Mouse (Mus musculus) olfactory bulb, adult 2 months (tissue): ENCODE results near the gene Heg1. TPM values are rescaled to one million over a fixed set of nuclear protein-coding genes. Genes with fewer than 3 reads are reported as not detected.

Experiments used
- H3K27ac ChIP-seq: fragments of 200-500 bp; 2 replicates; pipeline ENCODE4 v1.5.1; 2012; ENCODE audit warnings: low read depth, low read length; ENCODE audit not compliant: insufficient read depth
- H3K4me1 ChIP-seq: fragments of 200-500 bp; 2 replicates; pipeline ENCODE4 v1.6.1; 2012; ENCODE audit warnings: low read length; ENCODE audit not compliant: control insufficient read depth, insufficient read depth
- H3K4me3 ChIP-seq: fragments of 200-500 bp; 2 replicates; pipeline ENCODE4 v1.5.1; 2012; ENCODE audit warnings: mild to moderate bottlenecking, low read depth, low read length, moderate library complexity; ENCODE audit not compliant: insufficient read depth
- CTCF ChIP-seq: fragments of 200-500 bp; IDR thresholded peaks from 2 replicates; pipeline ENCODE4 v1.5.1; 2012; ENCODE audit warnings: low read depth, mild to moderate bottlenecking, low read length, moderate library complexity; ENCODE audit not compliant: insufficient read depth
- POLR2A ChIP-seq: fragments of 200-500 bp; IDR thresholded peaks from 2 replicates; pipeline ENCODE4 v1.6.1; 2012; ENCODE audit warnings: mild to moderate bottlenecking, low read depth, low read length, moderate library complexity; ENCODE audit not compliant: insufficient read depth
- WGBS: fragments of 180-500 bp; shearing (Covaris S2); methylation state at CpG from one replicate; pipeline ENCODE4 v1.1.7; 2018; 5-methylcytosine and 5-hydroxymethylcytosine counted together
- polyA plus RNA-seq: library from polyadenylated mRNA; stranded (reverse); fragments of >200 nt; gene quantifications from 2 replicates; pipeline ENCODE4 v1.2.4, GENCODE M21; 2012; ENCODE audit warnings: low replicate concordance; ENCODE audit not compliant: missing spikeins, insufficient read depth, insufficient read length

Gene Heg1
- polyA plus RNA-seq, 1 experiment = not detected

- TF ChIP-seq POLR2A = no peak
- TF ChIP-seq CTCF = no peak
- Histone ChIP-seq H3K4me1 (peaks cover 16% of the 10 kb centered on the region), H3K27ac (no peak overlapping the region), H3K4me3 (no peak overlapping the region)
- 94% methylated on average over 12 of the region's 12 CpGs for WGBS
Observed at GRCm38 (mm10) chr16:33708585-33709397, 24.6 kb downstream of the Heg1 start.

GRCm38 (mm10) chr16:33714271-33714670, 30.1 kb downstream of the Heg1 start:
- peaks cover 12% of the 10 kb centered on the region for H3K4me1 ChIP-seq
- TF ChIP-seq POLR2A (no peak), CTCF (no peak)
- H3K27ac ChIP-seq = no peak overlapping the region
- WGBS = 17% methylated on average over 13 of the region's 13 CpGs
- H3K4me3 ChIP-seq = no peak overlapping the region

GRCm38 (mm10) chr16:33723241-33723640, 39.1 kb downstream of the Heg1 start:
- Histone ChIP-seq H3K27ac (no peak overlapping the region), H3K4me3 (no peak overlapping the region), H3K4me1 (no peaks in the 10 kb centered on the region)
- TF ChIP-seq POLR2A = no peak
- TF ChIP-seq CTCF = no peak
- 100% methylated on average over 2 of the region's 2 CpGs for WGBS

- no peak for TF ChIP-seq CTCF
- no peak for TF ChIP-seq POLR2A
- Histone ChIP-seq H3K4me3 (no peak overlapping the region), H3K4me1 (no peaks in the 10 kb centered on the region), H3K27ac (no peak overlapping the region)
- 98% methylated on average over 3 of the region's 3 CpGs for WGBS
Observed at GRCm38 (mm10) chr16:33723983-33724382, 39.8 kb downstream of the Heg1 start.

- peaks cover under 1% of the 10 kb centered on the region; the same call in 1 of the 2 replicates for H3K4me1 ChIP-seq
- WGBS = 97% methylated on average over 17 of the region's 17 CpGs
- H3K4me3 ChIP-seq = no peak overlapping the region
- TF ChIP-seq POLR2A (no peak), CTCF (no peak)
- no peak overlapping the region for H3K27ac ChIP-seq
Observed at GRCm38 (mm10) chr16:33726261-33726660, 42.1 kb downstream of the Heg1 start.

GRCm38 (mm10) chr16:33726892-33727291, 42.7 kb downstream of the Heg1 start:
- peaks cover 2% of the 10 kb centered on the region; the same call in 1 of the 2 replicates for H3K4me1 ChIP-seq
- no peak for TF ChIP-seq CTCF
- TF ChIP-seq POLR2A = no peak
- no peak overlapping the region for H3K27ac ChIP-seq
- no peak overlapping the region for H3K4me3 ChIP-seq
- 97% methylated on average over 7 of the region's 7 CpGs for WGBS

- WGBS = 74% methylated on average over 13 of the region's 13 CpGs
Observed at GRCm38 (mm10) chr16:33728427-33728826, 44.3 kb downstream of the Heg1 start.

GRCm38 (mm10) chr16:33731291-33731690, 47.1 kb downstream of the Heg1 start:
- TF ChIP-seq POLR2A (no peak), CTCF (no peak)
- no peak overlapping the region for H3K4me3 ChIP-seq
- peaks cover 12% of the 10 kb centered on the region for H3K4me1 ChIP-seq
- 78% methylated on average over 12 of the region's 12 CpGs for WGBS
- no peak overlapping the region for H3K27ac ChIP-seq

More at GRCm38 (mm10) chr16:33728427-33728826, 44.3 kb downstream of the Heg1 start:
- H3K4me1 ChIP-seq = peaks cover 5% of the 10 kb centered on the region
- TF ChIP-seq POLR2A (no peak), CTCF (no peak)
- H3K4me3 ChIP-seq = no peak overlapping the region
- H3K27ac ChIP-seq = no peak overlapping the region

GRCm38 (mm10) chr16:33732237-33732749, 48.1 kb downstream of the Heg1 start:
- H3K4me1 ChIP-seq = peaks cover 12% of the 10 kb centered on the region
- H3K4me3 ChIP-seq = no peak overlapping the region
- WGBS = 70% methylated on average over 6 of the region's 6 CpGs
- H3K27ac ChIP-seq = no peak overlapping the region
- TF ChIP-seq POLR2A = no peak
- TF ChIP-seq CTCF = no peak
